Mouse (Mus musculus): ENCODE data around the gene Leap2. TPM values are rescaled to one million over a fixed set of nuclear protein-coding genes. Genes with fewer than 3 reads are reported as not detected.

The Leap2 gene
- polyA plus RNA-seq, 1 experiment, result 72.2 TPM

GRCm38 (mm10) chr11:53451361-53451760 is 28.4 kb upstream of the Leap2 start:
- WGBS, result 17% methylated on average over 2 of the region's 2 CpGs

GRCm38 (mm10) chr11:53450070-53450705 is 27.2 kb upstream of the Leap2 start:
- H3K4me3 ChIP-seq (ENCODE audit: low read depth, low read length), result peak overlapping the region; percentile 37
- H3K27me3 ChIP-seq (ENCODE audit: control insufficient read depth, insufficient read depth, low read length), result no peaks in the 10 kb centered on the region
- peaks cover 36% of the 10 kb centered on the region; the same call in 1 of the 2 replicates for H3K4me1 ChIP-seq (ENCODE audit: control insufficient read depth, insufficient read depth, insufficient read length, low read length)
- no peak for TF ChIP-seq POLR2A (IDR thresholded peaks at IDR 0.05; ENCODE audit: low read depth, low read length)
- TF ChIP-seq CTCF (IDR thresholded peaks at IDR 0.05; ENCODE audit: extremely low read depth, insufficient read length, insufficient replicate concordance, low read depth, low read length), result no peak
- WGBS, result 10% methylated on average over 15 of the region's 15 CpGs
- H3K27ac ChIP-seq (ENCODE audit: insufficient read depth, low read depth, low read length), result peak overlapping the region; percentile 91
- H3K36me3 ChIP-seq (ENCODE audit: control insufficient read depth, insufficient read depth, low read length), result no peaks in the 10 kb centered on the region

More at GRCm38 (mm10) chr11:53451361-53451760, 28.4 kb upstream of the Leap2 start:
- Histone ChIP-seq H3K4me1 (ENCODE audit: control insufficient read depth, insufficient read depth, insufficient read length, low read length) (peaks cover 36% of the 10 kb centered on the region; the same call in 1 of the 2 replicates), H3K4me3 (ENCODE audit: low read depth, low read length) (no peak overlapping the region), H3K27me3 (ENCODE audit: control insufficient read depth, insufficient read depth, low read length) (no peaks in the 10 kb centered on the region), H3K36me3 (ENCODE audit: control insufficient read depth, insufficient read depth, low read length) (no peaks in the 10 kb centered on the region), H3K27ac (ENCODE audit: insufficient read depth, low read depth, low read length) (peak overlapping the region; percentile 91)
- TF ChIP-seq CTCF (IDR thresholded peaks at IDR 0.05; ENCODE audit: extremely low read depth, insufficient read length, insufficient replicate concordance, low read depth, low read length), result no peak
- no peak for TF ChIP-seq POLR2A (IDR thresholded peaks at IDR 0.05; ENCODE audit: low read depth, low read length)

DNA sequence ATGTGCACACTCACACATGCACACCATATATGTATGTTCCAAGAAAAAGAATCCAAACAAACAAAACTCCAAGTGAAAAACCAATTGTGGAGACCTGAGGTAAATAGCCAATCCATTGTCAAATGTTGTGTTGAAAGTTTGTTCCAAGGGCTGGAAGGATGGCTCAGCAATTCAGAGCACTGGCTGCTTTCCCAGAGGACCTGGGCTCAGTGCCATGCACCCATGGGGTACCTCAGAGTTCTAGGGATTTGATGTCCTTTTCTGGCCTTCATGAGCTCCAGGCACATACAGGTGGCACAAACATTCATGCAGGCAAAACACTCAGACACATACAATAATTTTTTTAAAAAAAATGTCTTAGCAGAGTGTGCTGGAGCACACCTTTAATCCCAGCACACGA is 25.6 kb upstream of the Leap2 start:
- H3K4me3 ChIP-seq (ENCODE audit: low read depth, low read length), result no peak overlapping the region
- 41% methylated on average over 1 of the region's 1 CpGs for WGBS
- peaks cover 33% of the 10 kb centered on the region; the same call in 1 of the 2 replicates for H3K4me1 ChIP-seq (ENCODE audit: control insufficient read depth, insufficient read depth, insufficient read length, low read length)
- TF ChIP-seq CTCF (IDR thresholded peaks at IDR 0.05; ENCODE audit: extremely low read depth, insufficient read length, insufficient replicate concordance, low read depth, low read length), result no peak
- no peak for TF ChIP-seq POLR2A (IDR thresholded peaks at IDR 0.05; ENCODE audit: low read depth, low read length)
- H3K27ac ChIP-seq (ENCODE audit: insufficient read depth, low read depth, low read length), result no peak overlapping the region
- H3K36me3 ChIP-seq (ENCODE audit: control insufficient read depth, insufficient read depth, low read length), result no peaks in the 10 kb centered on the region
- H3K27me3 ChIP-seq (ENCODE audit: control insufficient read depth, insufficient read depth, low read length), result no peaks in the 10 kb centered on the region

DNA sequence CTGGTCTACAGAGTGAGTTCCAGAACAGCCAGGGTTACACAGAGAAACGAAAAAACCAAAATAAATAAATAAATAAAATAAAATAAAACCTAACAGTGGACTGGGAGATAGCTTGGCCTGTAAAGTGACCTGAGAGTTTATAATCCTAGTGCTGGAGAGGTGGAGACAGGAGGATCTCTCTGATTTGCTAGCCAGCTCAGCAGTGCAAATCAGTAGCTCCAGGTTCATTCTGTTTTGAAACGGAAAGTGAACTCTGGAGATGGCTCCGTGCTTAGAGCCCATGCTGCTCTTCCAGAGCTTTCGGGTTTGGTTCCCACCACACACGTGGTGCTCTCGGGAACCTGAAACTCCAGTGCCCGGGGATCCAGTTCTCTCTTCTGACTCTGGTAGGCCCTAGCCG is 25.0 kb upstream of the Leap2 start:
- no peaks in the 10 kb centered on the region for H3K36me3 ChIP-seq (ENCODE audit: control insufficient read depth, insufficient read depth, low read length)
- H3K27me3 ChIP-seq (ENCODE audit: control insufficient read depth, insufficient read depth, low read length), result no peaks in the 10 kb centered on the region
- peaks cover 29% of the 10 kb centered on the region; the same call in 1 of the 2 replicates for H3K4me1 ChIP-seq (ENCODE audit: control insufficient read depth, insufficient read depth, insufficient read length, low read length)
- no peak overlapping the region for H3K4me3 ChIP-seq (ENCODE audit: low read depth, low read length)
- no peak for TF ChIP-seq POLR2A (IDR thresholded peaks at IDR 0.05; ENCODE audit: low read depth, low read length)
- no peak for TF ChIP-seq CTCF (IDR thresholded peaks at IDR 0.05; ENCODE audit: extremely low read depth, insufficient read length, insufficient replicate concordance, low read depth, low read length)
- WGBS, result 82% methylated on average over 8 of the region's 8 CpGs
- no peak overlapping the region for H3K27ac ChIP-seq (ENCODE audit: insufficient read depth, low read depth, low read length)

- Histone ChIP-seq H3K27me3 (ENCODE audit: control insufficient read depth, insufficient read depth, low read length) (no peaks in the 10 kb centered on the region), H3K27ac (ENCODE audit: insufficient read depth, low read depth, low read length) (no peak overlapping the region), H3K36me3 (ENCODE audit: control insufficient read depth, insufficient read depth, low read length) (no peaks in the 10 kb centered on the region), H3K4me1 (ENCODE audit: control insufficient read depth, insufficient read depth, insufficient read length, low read length) (peaks cover 28% of the 10 kb centered on the region; the same call in 1 of the 2 replicates), H3K4me3 (ENCODE audit: low read depth, low read length) (no peak overlapping the region)
- no peak for TF ChIP-seq POLR2A (IDR thresholded peaks at IDR 0.05; ENCODE audit: low read depth, low read length)
- no peak for TF ChIP-seq CTCF (IDR thresholded peaks at IDR 0.05; ENCODE audit: extremely low read depth, insufficient read length, insufficient replicate concordance, low read depth, low read length)
- WGBS, result 87% methylated on average over 13 of the region's 13 CpGs
These were observed 23.2 kb upstream of the Leap2 start for GRCm38 (mm10) chr11:53446183-53446582.

DNA sequence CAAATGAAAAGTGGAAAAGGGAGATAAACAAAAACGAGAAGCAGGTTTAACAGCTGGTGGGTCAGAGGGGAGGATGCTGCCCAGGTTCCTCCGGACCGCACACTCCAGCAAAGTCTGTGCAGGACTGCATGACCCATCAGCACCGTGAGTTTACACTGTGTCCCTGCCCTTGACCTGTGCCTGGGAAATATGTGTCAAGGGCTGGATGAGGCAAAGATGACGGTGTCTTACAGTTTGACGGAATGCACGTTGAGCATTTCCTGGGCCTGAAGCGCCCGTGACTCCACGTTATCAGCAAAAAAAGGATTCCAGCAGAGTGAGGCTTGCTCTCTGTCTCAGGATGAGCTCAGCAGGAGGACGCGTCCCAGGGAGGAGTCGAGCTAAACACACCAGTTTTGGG is 22.6 kb upstream of the Leap2 start:
- no peak overlapping the region for H3K4me3 ChIP-seq (ENCODE audit: low read depth, low read length)
- TF ChIP-seq POLR2A (IDR thresholded peaks at IDR 0.05; ENCODE audit: low read depth, low read length) (no peak), CTCF (IDR thresholded peaks at IDR 0.05; ENCODE audit: extremely low read depth, insufficient read length, insufficient replicate concordance, low read depth, low read length) (no peak)
- 88% methylated on average over 13 of the region's 13 CpGs for WGBS
- H3K36me3 ChIP-seq (ENCODE audit: control insufficient read depth, insufficient read depth, low read length), result no peaks in the 10 kb centered on the region
- H3K27ac ChIP-seq (ENCODE audit: insufficient read depth, low read depth, low read length), result no peak overlapping the region
- H3K27me3 ChIP-seq (ENCODE audit: control insufficient read depth, insufficient read depth, low read length), result no peaks in the 10 kb centered on the region
- peaks cover 21% of the 10 kb centered on the region; the same call in 1 of the 2 replicates for H3K4me1 ChIP-seq (ENCODE audit: control insufficient read depth, insufficient read depth, insufficient read length, low read length)

DNA sequence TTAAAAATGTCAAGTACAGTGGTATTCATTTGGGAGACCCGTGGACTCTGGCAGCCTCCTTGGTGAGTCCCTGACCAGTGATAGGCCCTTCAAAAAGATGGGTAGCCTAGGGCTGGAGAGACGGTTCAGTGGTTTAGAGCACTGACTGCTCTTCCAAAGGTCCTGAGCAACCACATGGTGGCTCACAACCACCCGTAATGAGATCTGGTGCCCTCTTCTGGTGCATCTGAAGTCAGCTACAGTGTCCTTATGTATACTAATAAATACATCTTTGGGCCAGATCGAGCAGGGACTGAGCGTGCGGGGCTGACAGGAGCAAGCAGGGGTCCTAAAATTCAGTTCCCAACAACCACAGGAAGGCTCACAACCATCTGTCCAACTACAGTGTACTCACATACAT is 20.9 kb upstream of the Leap2 start:
- WGBS, result 19% methylated on average over 6 of the region's 6 CpGs
- Histone ChIP-seq H3K36me3 (ENCODE audit: control insufficient read depth, insufficient read depth, low read length) (no peaks in the 10 kb centered on the region), H3K4me1 (ENCODE audit: control insufficient read depth, insufficient read depth, insufficient read length, low read length) (peaks cover 9% of the 10 kb centered on the region; the same call in 1 of the 2 replicates), H3K27ac (ENCODE audit: insufficient read depth, low read depth, low read length) (no peak overlapping the region), H3K27me3 (ENCODE audit: control insufficient read depth, insufficient read depth, low read length) (no peaks in the 10 kb centered on the region), H3K4me3 (ENCODE audit: low read depth, low read length) (no peak overlapping the region)
- TF ChIP-seq POLR2A (IDR thresholded peaks at IDR 0.05; ENCODE audit: low read depth, low read length) (no peak), CTCF (IDR thresholded peaks at IDR 0.05; ENCODE audit: extremely low read depth, insufficient read length, insufficient replicate concordance, low read depth, low read length) (peak; percentile 57; the same call in 1 of the 2 replicates)

Measured in small intestine, adult 2 months (tissue).